Mouse (Mus musculus): ENCODE results near the gene Ptgds. TPM values are rescaled to one million over a fixed set of nuclear protein-coding genes. Genes with fewer than 3 reads are reported as not detected.
A peak's percentile ranks its signal among the peaks of the same experiment; 100 is the strongest.

The Ptgds gene
- polyA plus RNA-seq, 1 experiment: 0.80 TPM

GRCm38 (mm10) chr2:25425481-25425880 lies 44.4 kb downstream of the Ptgds start:
- DNase-seq: no peak
- no peak for TF ChIP-seq CTCF (IDR thresholded peaks at IDR 0.05; ENCODE audit: insufficient read depth, low read length)
- TF ChIP-seq POLR2A (IDR thresholded peaks at IDR 0.05; ENCODE audit: borderline replicate concordance, extremely low read depth, low read depth, low read length): no peak
- Histone ChIP-seq H3K4me3 (replicated peaks; ENCODE audit: extremely low read depth, low read depth, low read length) (no peak overlapping the region), H3K4me1 (ENCODE audit: control insufficient read depth, insufficient read depth, low read length) (peaks cover 5% of the 10 kb centered on the region; the same call in 1 of the 2 replicates)
- 52% methylated on average over 27 of the region's 27 CpGs for WGBS

- H3K4me3 ChIP-seq (replicated peaks; ENCODE audit: extremely low read depth, low read depth, low read length): no peak overlapping the region
- TF ChIP-seq POLR2A (IDR thresholded peaks at IDR 0.05; ENCODE audit: borderline replicate concordance, extremely low read depth, low read depth, low read length) (no peak), CTCF (IDR thresholded peaks at IDR 0.05; ENCODE audit: insufficient read depth, low read length) (no peak)
These were observed 46.2 kb downstream of the Ptgds start for GRCm38 (mm10) chr2:25423626-25424025.

GRCm38 (mm10) chr2:25422587-25423410 lies 47.0 kb downstream of the Ptgds start, which contains the start of gene Fut7:
Fut7 (plus strand) TSS chr2:25423267.
- no peak for TF ChIP-seq CTCF (IDR thresholded peaks at IDR 0.05; ENCODE audit: insufficient read depth, low read length)
- no peak for TF ChIP-seq POLR2A (IDR thresholded peaks at IDR 0.05; ENCODE audit: borderline replicate concordance, extremely low read depth, low read depth, low read length)
- DNase-seq: no peak
- 45% methylated on average over 17 of the region's 17 CpGs for WGBS
- Histone ChIP-seq H3K4me3 (replicated peaks; ENCODE audit: extremely low read depth, low read depth, low read length) (no peak within 1 kb of the TSS), H3K4me1 (ENCODE audit: control insufficient read depth, insufficient read depth, low read length) (0 out of 2 replicates have a peak, but pooled peaks cover 2% of the 10 kb centered on the region)

More at GRCm38 (mm10) chr2:25423626-25424025, 46.2 kb downstream of the Ptgds start:
- 40% methylated on average over 1 of the region's 1 CpGs for WGBS
- no peaks in the 10 kb centered on the region for H3K4me1 ChIP-seq (ENCODE audit: control insufficient read depth, insufficient read depth, low read length)
- DNase-seq: no peak

GRCm38 (mm10) chr2:25421896-25422295 lies 48.0 kb downstream of the Ptgds start:
- H3K4me3 ChIP-seq (replicated peaks; ENCODE audit: extremely low read depth, low read depth, low read length): no peak overlapping the region
- TF ChIP-seq CTCF (IDR thresholded peaks at IDR 0.05; ENCODE audit: insufficient read depth, low read length) (peak; percentile 41), POLR2A (IDR thresholded peaks at IDR 0.05; ENCODE audit: borderline replicate concordance, extremely low read depth, low read depth, low read length) (no peak)
- whole genome bisulfite sequencing: 22% methylated on average over 3 of the region's 3 CpGs
- no peak for DNase-seq
- peaks cover 2% of the 10 kb centered on the region; the same call in 1 of the 2 replicates for H3K4me1 ChIP-seq (ENCODE audit: control insufficient read depth, insufficient read depth, low read length)

GRCm38 (mm10) chr2:25417426-25417825 lies 52.4 kb downstream of the Ptgds start:
- no peak for DNase-seq
- H3K4me1 ChIP-seq (ENCODE audit: control insufficient read depth, insufficient read depth, low read length): peaks cover 2% of the 10 kb centered on the region; the same call in 1 of the 2 replicates
- no peak overlapping the region for H3K4me3 ChIP-seq (replicated peaks; ENCODE audit: extremely low read depth, low read depth, low read length)
- no peak for TF ChIP-seq POLR2A (IDR thresholded peaks at IDR 0.05; ENCODE audit: borderline replicate concordance, extremely low read depth, low read depth, low read length)
- no peak for TF ChIP-seq CTCF (IDR thresholded peaks at IDR 0.05; ENCODE audit: insufficient read depth, low read length)
- 9% methylated on average over 3 of the region's 3 CpGs for WGBS

Other genes starting within 250 kb of the Ptgds start
- gene Tubb4b, start 245.3 kb downstream of the Ptgds start, polyA plus RNA-seq (2012; rRNA removed): 490 and 623 TPM in 2 replicates
- not detected in 2 replicates for gene Slc34a3, start 235.7 kb downstream of the Ptgds start, polyA plus RNA-seq (2012; rRNA removed)
- 0.76 TPM in 1 of 2 replicates, not detected in the other for gene Rnf224, start 233.3 kb downstream of the Ptgds start, polyA plus RNA-seq (2012; rRNA removed)
- 14.1 and 28.6 TPM in 2 replicates for gene Rnf208, start 227.8 kb downstream of the Ptgds start, polyA plus RNA-seq (2012; rRNA removed)
- 120 TPM in 1 of 2 replicates, not detected in the other for gene Cysrt1, start 227.6 kb downstream of the Ptgds start, polyA plus RNA-seq (2012; rRNA removed)
- 15.0 and 20.9 TPM in 2 replicates for gene AL732309.1, start 223.2 kb downstream of the Ptgds start, polyA plus RNA-seq (2012; rRNA removed)
- gene Tmem203, start 214.6 kb downstream of the Ptgds start, polyA plus RNA-seq (2012; rRNA removed): 53.5 and 54.5 TPM in 2 replicates
- gene Tprn, start 207.4 kb downstream of the Ptgds start, polyA plus RNA-seq (2012; rRNA removed): 17.4 and 24.3 TPM in 2 replicates
- 41.6 and 49.5 TPM in 2 replicates for gene Ssna1, start 197.6 kb downstream of the Ptgds start, polyA plus RNA-seq (2012; rRNA removed)
- 82.1 and 133 TPM in 2 replicates for gene Anapc2, start 197.6 kb downstream of the Ptgds start, polyA plus RNA-seq (2012; rRNA removed)
- gene Tmem210, start 181.9 kb downstream of the Ptgds start, polyA plus RNA-seq (2012; rRNA removed): 0.40 TPM in 1 of 2 replicates, not detected in the other
- 52.8 and 59.6 TPM in 2 replicates for gene Lrrc26, start 180.1 kb downstream of the Ptgds start, polyA plus RNA-seq (2012; rRNA removed)
- 0.46 and 0.52 TPM in 2 replicates for gene Grin1, start 150.9 kb downstream of the Ptgds start, polyA plus RNA-seq (2012; rRNA removed)
- gene Man1b1, start 137.7 kb downstream of the Ptgds start, polyA plus RNA-seq (2012; rRNA removed): 14.4 and 18.1 TPM in 2 replicates
- 33.6 and 36.4 TPM in 2 replicates for gene Dpp7, start 113.7 kb downstream of the Ptgds start, polyA plus RNA-seq (2012; rRNA removed)
- gene Uap1l1, start 104.4 kb downstream of the Ptgds start, polyA plus RNA-seq (2012; rRNA removed): 59.5 and 65.3 TPM in 2 replicates
- gene Sapcd2, start 97.7 kb downstream of the Ptgds start, polyA plus RNA-seq (2012; rRNA removed): 5.5 and 6.3 TPM in 2 replicates
- 18.4 and 18.6 TPM in 2 replicates for gene Entpd2, start 74.2 kb downstream of the Ptgds start, polyA plus RNA-seq (2012; rRNA removed)
- gene Npdc1, start 70.7 kb downstream of the Ptgds start, polyA plus RNA-seq (2012; rRNA removed): 166 and 185 TPM in 2 replicates
- 2.1 and 3.0 TPM in 2 replicates for gene Fut7, start 46.8 kb downstream of the Ptgds start, polyA plus RNA-seq (2012; rRNA removed)
- 52.4 and 61.5 TPM in 2 replicates for gene Abca2, start 41.3 kb downstream of the Ptgds start, polyA plus RNA-seq (2012; rRNA removed)
- 1,602 and 1,847 TPM in 2 replicates for gene Clic3, start 13.2 kb downstream of the Ptgds start, polyA plus RNA-seq (2012; rRNA removed)
- 74.6 and 76.0 TPM in 2 replicates for gene Paxx, start 9.0 kb downstream of the Ptgds start, polyA plus RNA-seq (2012; rRNA removed)
- not detected in 2 replicates for gene Lcn12, start 23.9 kb upstream of the Ptgds start, polyA plus RNA-seq (2012; rRNA removed)
- gene Fbxw5, start 30.7 kb upstream of the Ptgds start, polyA plus RNA-seq (2012; rRNA removed): 23.1 and 37.4 TPM in 2 replicates
- gene C8g, start 31.7 kb upstream of the Ptgds start, polyA plus RNA-seq (2012; rRNA removed): 2.5 and 2.7 TPM in 2 replicates
- gene Traf2, start 76.9 kb upstream of the Ptgds start, polyA plus RNA-seq (2012; rRNA removed): 13.8 and 16.2 TPM in 2 replicates
- 94.0 and 106 TPM in 2 replicates for gene Edf1, start 87.8 kb upstream of the Ptgds start, polyA plus RNA-seq (2012; rRNA removed)
- gene Mamdc4, start 104.8 kb upstream of the Ptgds start, polyA plus RNA-seq (2012; rRNA removed): 10.2 and 11.5 TPM in 2 replicates
- gene Phpt1, start 105.2 kb upstream of the Ptgds start, polyA plus RNA-seq (2012; rRNA removed): 32.7 and 59.6 TPM in 2 replicates
- gene Ajm1, start 111.7 kb upstream of the Ptgds start, polyA plus RNA-seq (2012; rRNA removed): 0.31 and 0.34 TPM in 2 replicates
- 53.4 and 62.2 TPM in 2 replicates for gene Rabl6, start 138.5 kb upstream of the Ptgds start, polyA plus RNA-seq (2012; rRNA removed)
- gene Ccdc183, start 147.6 kb upstream of the Ptgds start, polyA plus RNA-seq (2012; rRNA removed): not detected in 2 replicates
- gene Tmem141, start 152.0 kb upstream of the Ptgds start, polyA plus RNA-seq (2012; rRNA removed): 15.0 and 17.0 TPM in 2 replicates
- gene Fcna, start 158.0 kb upstream of the Ptgds start, polyA plus RNA-seq (2012; rRNA removed): 3.5 and 8.2 TPM in 2 replicates
- not detected in 2 replicates for gene Lcn8, start 183.1 kb upstream of the Ptgds start, polyA plus RNA-seq (2012; rRNA removed)
- gene Lcn5, start 187.9 kb upstream of the Ptgds start, polyA plus RNA-seq (2012; rRNA removed): not detected in 2 replicates
- gene Lcn6, start 206.7 kb upstream of the Ptgds start, polyA plus RNA-seq (2012; rRNA removed): not detected in 2 replicates
- not detected in 2 replicates for gene Lcn10, start 212.7 kb upstream of the Ptgds start, polyA plus RNA-seq (2012; rRNA removed)
- gene Obp2a, start 230.0 kb upstream of the Ptgds start, polyA plus RNA-seq (2012; rRNA removed): not detected in 2 replicates
- gene Bmyc, start 236.7 kb upstream of the Ptgds start, polyA plus RNA-seq (2012; rRNA removed): 39.5 and 49.7 TPM in 2 replicates